Mouse (Mus musculus) G1E (cell line): Measurements from ENCODE around the gene Kifap3. TPM values are rescaled to one million over a fixed set of nuclear protein-coding genes. Genes with fewer than 3 reads are reported as not detected.

Source experiments
- ATAC-seq: 2 replicates; pipeline ENCODE4 v1.8.0; 2016; ENCODE audit warnings: mild to moderate bottlenecking; ENCODE audit not compliant: insufficient number of reproducible peaks, poor library complexity, low FRiP score, severe bottlenecking; ENCODE audit errors: extremely low read depth
- DNase-seq: peaks from one replicate; pipeline ENCODE4 v3.0.0; 2012; ENCODE audit warnings: low spot score
- H3K27me3 ChIP-seq: 2 replicates; pipeline ENCODE4 v1.6.1; 2012; ENCODE audit warnings: mild to moderate bottlenecking, low read length, inconsistent platforms; ENCODE audit not compliant: insufficient read depth
- H3K36me3 ChIP-seq: replicated peaks from 2 replicates; pipeline ENCODE3; 2012; ENCODE audit warnings: mild to moderate bottlenecking, inconsistent platforms
- H3K4me1 ChIP-seq: 2 replicates; pipeline ENCODE4 v1.6.1; 2012; ENCODE audit warnings: low read depth, low read length, inconsistent platforms, mixed read lengths; ENCODE audit not compliant: insufficient read depth
- H3K4me3 ChIP-seq: 2 replicates; pipeline ENCODE4 v1.5.1; 2012; ENCODE audit warnings: low read depth, mild to moderate bottlenecking, inconsistent platforms, low read length, moderate library complexity, mixed read lengths
- H3K9me3 ChIP-seq: replicated peaks from 2 replicates; pipeline ENCODE4 v1.6.1; 2012; ENCODE audit warnings: inconsistent platforms
- CTCF ChIP-seq: IDR thresholded peaks from 2 replicates; pipeline ENCODE4 v1.5.1; 2012; ENCODE audit warnings: low read depth, low read length, inconsistent platforms, mixed read lengths
- GATA1 ChIP-seq: IDR thresholded peaks from 2 replicates; pipeline ENCODE4 v1.6.1; 2012; ENCODE audit warnings: borderline replicate concordance, low read length, inconsistent platforms, mixed read lengths
- GATA2 ChIP-seq: IDR thresholded peaks from 2 replicates; pipeline ENCODE4 v1.6.1; 2012; ENCODE audit warnings: low read depth, low read length, inconsistent platforms, borderline replicate concordance
- POLR2AphosphoS5 ChIP-seq: IDR thresholded peaks from 2 replicates; pipeline ENCODE4 v1.6.1; 2012; ENCODE audit warnings: low read depth, low read length, inconsistent platforms; ENCODE audit not compliant: insufficient replicate concordance
- TAL1 ChIP-seq: conservative IDR thresholded peaks from 2 replicates; pipeline ENCODE4 v1.6.1; 2012; ENCODE audit warnings: low read depth, low read length, inconsistent platforms, mixed read lengths
- polyA plus RNA-seq: library from polyadenylated mRNA; stranded (reverse); fragments of >175 nt; gene quantifications from 2 replicates; pipeline ENCODE4 v1.2.3, GENCODE M21; 2012
- total RNA-seq, 2 experiments: library from RNA; stranded (forward) in 1 of 2; stranded (reverse) in 1 of 2; fragments of 200-1000 nt in 1 of 2; fragments of >200 nt in 1 of 2; fragmentation: Nextera tagmentation in 1 of 2; gene quantifications; 2 replicates each; pipeline ENCODE4 v1.2.3; 2014 to 2017

The Kifap3 gene
- total and polyA plus RNA-seq, 3 experiments = 5.4 to 25.5 (median 20.3) TPM

DNA sequence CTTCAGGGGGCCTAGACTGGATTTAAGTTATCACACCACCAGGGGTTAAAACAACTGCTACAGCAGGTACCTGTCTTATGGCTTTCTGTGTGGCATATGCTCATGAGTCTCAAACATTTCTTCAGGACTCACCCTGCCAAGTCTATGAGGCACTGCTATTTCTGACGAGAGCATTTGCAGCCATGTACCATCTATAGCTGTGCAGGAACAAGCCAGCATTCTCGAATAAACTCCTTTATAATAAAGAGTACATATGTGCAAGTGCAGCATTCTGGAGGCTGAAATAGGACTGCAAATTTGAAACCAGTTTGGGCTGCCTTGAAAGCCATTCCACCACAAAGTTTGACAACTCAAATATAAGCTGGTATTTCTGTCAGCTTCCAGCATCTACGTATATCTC lies 178.7 kb downstream of the Kifap3 start:
- Histone ChIP-seq H3K36me3 (peaks cover 79% of the 10 kb centered on the region), H3K4me3 (no peak overlapping the region), H3K9me3 (no peaks in the 10 kb centered on the region), H3K27me3 (no peaks in the 10 kb centered on the region), H3K4me1 (no peaks in the 10 kb centered on the region)
- no peak for TF ChIP-seq CTCF
- no peak for TF ChIP-seq POLR2AphosphoS5
- no peak for TF ChIP-seq GATA2
- TF ChIP-seq TAL1 = no peak
- TF ChIP-seq GATA1 = no peak
- ATAC-seq (no peak), DNase-seq (no peak)

- peaks cover 52% of the 10 kb centered on the region for H3K36me3 ChIP-seq
- H3K4me1 ChIP-seq = no peaks in the 10 kb centered on the region
- no peaks in the 10 kb centered on the region for H3K27me3 ChIP-seq
- no peak overlapping the region for H3K4me3 ChIP-seq
- ATAC-seq (no peak), DNase-seq (no peak)
- no peak for TF ChIP-seq POLR2AphosphoS5
- no peak for TF ChIP-seq GATA1
- TF ChIP-seq GATA2 = no peak
- TF ChIP-seq TAL1 = no peak
- no peak for TF ChIP-seq CTCF
- no peaks in the 10 kb centered on the region for H3K9me3 ChIP-seq
These were observed 184.8 kb downstream of the Kifap3 start for GRCm38 (mm10) chr1:163964008-163964689.

Other genes with a start within 250 kb of the Kifap3 start
- not detected in 2 replicates for gene Mettl11b, start 54.4 kb upstream of the Kifap3 start, total RNA-seq (2014; fragmentation: Nextera tagmentation)
- not detected in 2 replicates for gene Mettl11b, start 54.4 kb upstream of the Kifap3 start, total RNA-seq (2017)
- gene Mettl11b, start 54.4 kb upstream of the Kifap3 start, polyA plus RNA-seq = not detected in 2 replicates
- gene Scyl3, start 149.5 kb downstream of the Kifap3 start, total RNA-seq (2014; fragmentation: Nextera tagmentation) = 61.2 and 69.3 TPM in 2 replicates
- gene Scyl3, start 149.5 kb downstream of the Kifap3 start, total RNA-seq (2017) = 43.2 and 52.6 TPM in 2 replicates
- 10.6 and 10.7 TPM in 2 replicates for gene Scyl3, start 149.5 kb downstream of the Kifap3 start, polyA plus RNA-seq
- 26.0 and 28.1 TPM in 2 replicates for gene BC055324, start 215.2 kb downstream of the Kifap3 start, total RNA-seq (2014; fragmentation: Nextera tagmentation)
- gene BC055324, start 215.2 kb downstream of the Kifap3 start, total RNA-seq (2017) = 34.7 and 39.9 TPM in 2 replicates
- gene BC055324, start 215.2 kb downstream of the Kifap3 start, polyA plus RNA-seq = 2.1 and 3.7 TPM in 2 replicates
- gene Mettl18, start 215.3 kb downstream of the Kifap3 start, total RNA-seq (2014; fragmentation: Nextera tagmentation) = 8.1 TPM in 2 replicates
- 20.9 and 26.4 TPM in 2 replicates for gene Mettl18, start 215.3 kb downstream of the Kifap3 start, total RNA-seq (2017)
- 0.36 and 0.80 TPM in 2 replicates for gene Mettl18, start 215.3 kb downstream of the Kifap3 start, polyA plus RNA-seq